Mouse (Mus musculus): ENCODE measurements around the gene Gpr68. TPM values are rescaled to one million over a fixed set of nuclear protein-coding genes. Genes with fewer than 3 reads are reported as not detected.

Gene Gpr68
- 0.17 and 0.53 TPM in 2 replicates for polyA plus RNA-seq (2014; fragmentation: Nextera tagmentation; extraction: Ambion mirVana)

DNA sequence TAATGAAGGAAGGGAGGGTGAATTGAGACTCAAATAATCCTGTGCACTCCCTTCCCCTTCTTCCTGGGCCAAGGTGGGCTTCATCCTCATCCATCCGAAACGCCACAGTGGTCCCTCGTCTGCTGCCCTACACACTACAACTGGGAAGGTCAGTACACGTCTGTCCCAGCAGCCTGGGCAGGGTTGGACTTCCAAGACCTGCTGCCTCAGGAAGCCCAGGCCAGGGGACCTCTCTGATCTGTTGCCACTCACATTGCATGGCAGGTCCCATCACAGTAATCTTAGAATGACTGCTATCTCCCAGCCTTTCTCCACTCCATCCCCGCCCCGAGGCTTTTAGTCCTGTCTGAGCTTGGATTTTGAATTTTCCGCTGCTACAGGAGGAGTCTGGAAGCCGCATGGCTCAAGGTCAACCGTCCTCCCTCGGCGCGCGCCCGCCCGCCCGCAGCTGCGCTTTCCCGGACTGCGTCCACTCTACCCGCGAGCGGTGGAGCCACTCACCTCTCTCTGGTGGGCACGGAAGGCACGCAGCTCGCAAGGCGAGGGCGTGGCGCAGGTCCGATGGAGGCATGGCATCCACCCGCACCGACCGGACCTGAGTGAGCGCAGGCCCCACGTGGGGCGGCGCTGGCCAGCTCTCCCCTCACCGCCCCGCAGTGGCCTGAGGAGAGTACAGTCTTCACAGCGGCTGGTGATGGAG, at the start of gene Gpr68:
Gene Gpr68 (minus strand): TSS at position 601 of the 700 bp plus-strand sequence.
- no peaks in the 10 kb centered on the region for H3K9me3 ChIP-seq (ENCODE audit: control insufficient read depth, low read length)
- peaks cover 22% of the 10 kb centered on the region for H3K27me3 ChIP-seq (replicated peaks; ENCODE audit: control insufficient read depth, insufficient read depth, low read length)
- no peaks in the 10 kb centered on the region for H3K36me3 ChIP-seq (ENCODE audit: control insufficient read depth, insufficient read depth, low read length)
- no peak within 1 kb of the TSS for H3K27ac ChIP-seq (ENCODE audit: low read depth)
- H3K4me2 ChIP-seq (ENCODE audit: low read length) = peak within 1 kb of the TSS; percentile 89
- peak; percentile 72 for ATAC-seq (replicated peaks; ENCODE audit: low FRiP score, low TSS enrichment, low read depth)
- H3K9ac ChIP-seq (ENCODE audit: low read length) = peak within 1 kb of the TSS; percentile 45
- H3K4me1 ChIP-seq (replicated peaks; ENCODE audit: control insufficient read depth, insufficient read depth, low read length) = 0 out of 2 replicates have a peak, but pooled peaks cover 4% of the 10 kb centered on the region
- 5% methylated on average over 39 of the region's 39 CpGs for WGBS
- DNase-seq (ENCODE audit: low spot score) = no peak
- H3K4me3 ChIP-seq (ENCODE audit: low read depth, low read length) = peak within 1 kb of the TSS; percentile 41

DNA sequence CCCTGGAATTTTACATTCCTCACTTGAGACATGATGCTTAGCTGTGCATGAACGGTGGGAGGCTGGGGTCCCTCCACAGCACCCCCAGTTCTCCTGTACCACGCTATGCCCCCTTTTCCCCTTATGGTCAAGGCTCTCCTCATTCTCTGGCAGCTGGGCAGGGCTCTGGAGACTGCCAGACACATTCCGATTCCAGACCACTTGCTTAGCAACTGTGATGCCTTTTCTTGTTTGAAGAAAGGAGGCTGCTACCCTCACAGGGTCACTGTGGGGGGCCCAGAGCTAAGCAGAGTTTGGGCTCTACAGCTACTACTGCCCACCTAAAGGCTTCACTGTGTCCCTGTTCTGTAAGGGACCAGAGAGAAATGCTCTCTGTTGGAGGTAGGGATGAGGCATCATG, 49.3 kb upstream of the Gpr68 start:
- H3K4me2 ChIP-seq (ENCODE audit: low read length) = no peak overlapping the region
- ATAC-seq (replicated peaks; ENCODE audit: low FRiP score, low TSS enrichment, low read depth) = no peak
- no peaks in the 10 kb centered on the region; the same call in 1 of the 2 replicates for H3K4me1 ChIP-seq (replicated peaks; ENCODE audit: control insufficient read depth, insufficient read depth, low read length)
- no peaks in the 10 kb centered on the region for H3K9me3 ChIP-seq (ENCODE audit: control insufficient read depth, low read length)
- WGBS = 59% methylated on average over 3 of the region's 3 CpGs
- H3K4me3 ChIP-seq (ENCODE audit: low read depth, low read length) = no peak overlapping the region
- no peak for DNase-seq (ENCODE audit: low spot score)
- no peaks in the 10 kb centered on the region for H3K36me3 ChIP-seq (ENCODE audit: control insufficient read depth, insufficient read depth, low read length)
- H3K9ac ChIP-seq (ENCODE audit: low read length) = no peak overlapping the region
- H3K27me3 ChIP-seq (replicated peaks; ENCODE audit: control insufficient read depth, insufficient read depth, low read length) = no peaks in the 10 kb centered on the region
- no peak overlapping the region for H3K27ac ChIP-seq (ENCODE audit: low read depth)

DNA sequence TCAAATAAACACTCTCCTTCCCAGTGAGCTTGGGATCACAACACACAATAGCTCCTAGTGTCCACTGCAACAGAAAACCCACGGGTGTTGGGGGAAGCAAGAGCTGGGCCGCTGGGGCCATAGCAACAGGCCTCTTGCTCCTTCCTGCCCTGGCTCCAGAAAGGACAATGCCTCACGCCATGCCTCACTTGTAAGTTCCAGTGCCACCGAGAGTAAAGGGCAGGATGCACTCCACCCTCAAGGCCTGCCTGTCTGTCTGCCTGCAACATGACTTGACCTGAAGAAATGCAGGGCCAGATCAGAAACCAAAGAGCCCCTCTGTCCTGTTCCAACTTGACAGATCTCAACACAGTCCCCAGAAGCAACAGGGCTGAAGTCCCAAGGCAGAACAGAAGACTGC, 48.8 kb upstream of the Gpr68 start:
- H3K9me3 ChIP-seq (ENCODE audit: control insufficient read depth, low read length) = no peaks in the 10 kb centered on the region
- no peak overlapping the region for H3K27ac ChIP-seq (ENCODE audit: low read depth)
- ATAC-seq (replicated peaks; ENCODE audit: low FRiP score, low TSS enrichment, low read depth) = no peak

DNA sequence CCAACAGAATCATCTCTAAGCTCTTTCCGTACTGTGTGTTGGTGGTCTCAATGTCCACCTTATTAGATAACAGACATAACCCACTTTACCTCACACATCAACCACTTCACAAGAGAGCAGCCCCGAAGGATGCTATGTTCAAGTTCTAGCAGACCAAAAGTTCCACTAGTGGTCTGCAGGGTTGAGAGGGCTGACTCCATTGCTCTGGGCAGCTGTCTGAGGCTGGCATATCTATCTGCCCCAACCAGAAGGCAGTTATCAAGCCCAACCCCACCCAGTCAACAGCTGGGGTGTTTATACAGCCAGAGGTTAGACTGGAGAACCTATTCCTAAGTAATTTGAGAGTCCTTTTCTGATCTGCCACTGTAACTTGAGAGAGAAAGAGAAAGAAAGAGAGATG, 48.0 kb upstream of the Gpr68 start:
- 88% methylated on average over 2 of the region's 2 CpGs for WGBS
- H3K9me3 ChIP-seq (ENCODE audit: control insufficient read depth, low read length) = no peaks in the 10 kb centered on the region
- H3K9ac ChIP-seq (ENCODE audit: low read length) = no peak overlapping the region
- H3K27me3 ChIP-seq (replicated peaks; ENCODE audit: control insufficient read depth, insufficient read depth, low read length) = no peaks in the 10 kb centered on the region
- H3K4me1 ChIP-seq (replicated peaks; ENCODE audit: control insufficient read depth, insufficient read depth, low read length) = no peaks in the 10 kb centered on the region; the same call in 1 of the 2 replicates
- no peaks in the 10 kb centered on the region for H3K36me3 ChIP-seq (ENCODE audit: control insufficient read depth, insufficient read depth, low read length)
- ATAC-seq (replicated peaks; ENCODE audit: low FRiP score, low TSS enrichment, low read depth) (no peak), DNase-seq (ENCODE audit: low spot score) (no peak)
- no peak overlapping the region for H3K27ac ChIP-seq (ENCODE audit: low read depth)
- no peak overlapping the region for H3K4me2 ChIP-seq (ENCODE audit: low read length)
- H3K4me3 ChIP-seq (ENCODE audit: low read depth, low read length) = no peak overlapping the region

More for the DNA sequence above, 48.8 kb upstream of the Gpr68 start:
- H3K9ac ChIP-seq (ENCODE audit: low read length) = no peak overlapping the region
- H3K36me3 ChIP-seq (ENCODE audit: control insufficient read depth, insufficient read depth, low read length) = no peaks in the 10 kb centered on the region
- H3K4me1 ChIP-seq (replicated peaks; ENCODE audit: control insufficient read depth, insufficient read depth, low read length) = no peaks in the 10 kb centered on the region; the same call in 1 of the 2 replicates
- H3K4me2 ChIP-seq (ENCODE audit: low read length) = no peak overlapping the region
- WGBS = 61% methylated on average over 4 of the region's 4 CpGs
- no peaks in the 10 kb centered on the region for H3K27me3 ChIP-seq (replicated peaks; ENCODE audit: control insufficient read depth, insufficient read depth, low read length)
- no peak for DNase-seq (ENCODE audit: low spot score)
- no peak overlapping the region for H3K4me3 ChIP-seq (ENCODE audit: low read depth, low read length)

DNA sequence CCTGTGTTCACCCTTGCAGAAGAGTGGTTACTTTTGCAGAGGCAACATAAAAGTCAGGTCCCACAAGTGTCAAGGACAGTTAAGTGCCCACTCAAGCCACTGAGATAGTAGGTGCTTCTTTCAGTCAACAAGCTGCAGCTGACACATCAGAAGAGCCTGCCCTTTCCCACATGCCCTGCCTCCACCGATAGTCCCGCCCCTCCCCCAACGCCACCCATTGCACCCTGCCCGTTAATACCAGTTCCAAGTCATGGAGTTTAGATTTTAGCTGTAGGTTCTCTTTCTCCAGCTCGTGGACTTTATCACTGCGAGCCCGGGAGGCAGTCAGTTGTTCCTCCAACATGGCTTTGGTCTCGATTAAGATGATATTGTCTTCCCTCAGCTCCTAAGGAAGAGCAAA, 45.9 kb upstream of the Gpr68 start:
- whole genome bisulfite sequencing = 78% methylated on average over 8 of the region's 8 CpGs
- no peaks in the 10 kb centered on the region for H3K27me3 ChIP-seq (replicated peaks; ENCODE audit: control insufficient read depth, insufficient read depth, low read length)
- H3K36me3 ChIP-seq (ENCODE audit: control insufficient read depth, insufficient read depth, low read length) = peaks cover 4% of the 10 kb centered on the region
- ATAC-seq (replicated peaks; ENCODE audit: low FRiP score, low TSS enrichment, low read depth) (no peak), DNase-seq (ENCODE audit: low spot score) (no peak)
- H3K4me1 ChIP-seq (replicated peaks; ENCODE audit: control insufficient read depth, insufficient read depth, low read length) = no peaks in the 10 kb centered on the region; the same call in 1 of the 2 replicates
- H3K27ac ChIP-seq (ENCODE audit: low read depth) = no peak overlapping the region
- H3K9ac ChIP-seq (ENCODE audit: low read length) = no peak overlapping the region
- no peak overlapping the region for H3K4me2 ChIP-seq (ENCODE audit: low read length)
- no peak overlapping the region for H3K4me3 ChIP-seq (ENCODE audit: low read depth, low read length)
- no peaks in the 10 kb centered on the region for H3K9me3 ChIP-seq (ENCODE audit: control insufficient read depth, low read length)

DNA sequence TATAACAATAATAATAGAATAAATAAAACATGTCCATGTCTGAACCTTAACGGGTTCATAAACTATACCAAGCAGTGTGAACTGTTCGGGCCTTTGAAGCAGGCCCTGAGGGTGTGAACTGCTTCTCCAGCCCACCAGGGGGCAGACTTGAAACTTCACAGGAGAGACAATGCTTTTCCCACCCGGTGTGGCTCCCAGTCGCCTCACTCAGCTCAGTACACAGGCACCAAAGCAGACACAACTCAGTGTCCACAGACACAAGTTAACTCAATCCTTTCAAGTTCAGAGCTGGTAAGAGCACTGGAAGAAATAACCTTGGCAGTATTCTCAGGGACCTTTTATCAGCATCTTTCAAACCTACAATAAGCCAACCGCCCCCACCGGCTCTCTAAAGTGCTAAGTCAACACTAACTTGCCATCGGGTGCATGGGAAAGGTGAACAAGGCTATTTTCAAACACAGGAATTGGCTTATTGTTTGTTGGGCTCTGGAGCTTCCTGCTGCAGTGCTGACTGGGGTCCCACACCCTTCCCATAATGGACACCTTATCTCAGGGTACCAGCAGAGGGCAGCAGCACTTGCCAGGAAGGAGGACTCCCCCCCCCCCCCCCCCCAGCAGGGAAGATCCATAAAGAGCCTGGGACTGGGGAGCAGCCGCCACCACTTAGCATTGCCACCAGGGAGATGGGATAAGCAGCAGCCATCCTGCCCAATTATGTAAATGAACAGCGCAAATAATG, 44.4 kb upstream of the Gpr68 start:
- DNase-seq (ENCODE audit: low spot score) = peak; percentile 85
- no peak overlapping the region for H3K9ac ChIP-seq (ENCODE audit: low read length)
- 36% methylated on average over 9 of the region's 9 CpGs for WGBS

DNA sequence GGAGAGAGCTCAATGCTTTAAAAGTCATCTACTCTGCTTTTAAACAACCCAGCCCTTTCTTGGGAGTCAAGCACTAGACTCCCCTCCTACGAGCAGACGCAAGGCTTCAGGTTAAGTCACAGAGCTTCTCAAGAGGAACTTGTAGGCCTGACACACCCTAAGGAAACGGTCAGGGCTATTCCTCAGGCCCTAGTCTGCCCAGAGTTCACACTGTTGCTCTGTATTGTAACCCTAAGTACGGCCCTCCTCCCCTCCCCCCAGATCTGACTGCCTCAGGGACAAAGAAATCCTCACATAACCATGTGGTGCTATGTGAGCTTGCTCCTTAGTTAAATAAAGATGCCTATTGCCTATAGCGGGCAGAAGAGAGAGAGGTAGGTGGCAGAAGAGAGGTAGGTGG, 41.1 kb upstream of the Gpr68 start:
- DNase-seq (ENCODE audit: low spot score) (no peak), ATAC-seq (replicated peaks; ENCODE audit: low FRiP score, low TSS enrichment, low read depth) (no peak)
- 81% methylated on average over 5 of the region's 5 CpGs for WGBS
- no peaks in the 10 kb centered on the region for H3K9me3 ChIP-seq (ENCODE audit: control insufficient read depth, low read length)
- H3K27me3 ChIP-seq (replicated peaks; ENCODE audit: control insufficient read depth, insufficient read depth, low read length) = no peaks in the 10 kb centered on the region
- peaks cover 33% of the 10 kb centered on the region for H3K36me3 ChIP-seq (ENCODE audit: control insufficient read depth, insufficient read depth, low read length)
- no peak overlapping the region for H3K9ac ChIP-seq (ENCODE audit: low read length)
- H3K4me3 ChIP-seq (ENCODE audit: low read depth, low read length) = no peak overlapping the region
- H3K27ac ChIP-seq (ENCODE audit: low read depth) = no peak overlapping the region
- no peaks in the 10 kb centered on the region; the same call in 1 of the 2 replicates for H3K4me1 ChIP-seq (replicated peaks; ENCODE audit: control insufficient read depth, insufficient read depth, low read length)
- no peak overlapping the region for H3K4me2 ChIP-seq (ENCODE audit: low read length)

More for the DNA sequence above, 44.4 kb upstream of the Gpr68 start:
- Histone ChIP-seq H3K4me3 (ENCODE audit: low read depth, low read length) (no peak overlapping the region), H3K4me1 (replicated peaks; ENCODE audit: control insufficient read depth, insufficient read depth, low read length) (no peaks in the 10 kb centered on the region; the same call in 1 of the 2 replicates), H3K27me3 (replicated peaks; ENCODE audit: control insufficient read depth, insufficient read depth, low read length) (no peaks in the 10 kb centered on the region), H3K27ac (ENCODE audit: low read depth) (0 out of 2 replicates have a peak overlapping the region, but pooled peaks have one; percentile 49), H3K36me3 (ENCODE audit: control insufficient read depth, insufficient read depth, low read length) (peaks cover 11% of the 10 kb centered on the region), H3K4me2 (ENCODE audit: low read length) (0 out of 2 replicates have a peak overlapping the region, but pooled peaks have one; percentile 5), H3K9me3 (ENCODE audit: control insufficient read depth, low read length) (no peaks in the 10 kb centered on the region)
- peak; percentile 85 for ATAC-seq (replicated peaks; ENCODE audit: low FRiP score, low TSS enrichment, low read depth)

DNA sequence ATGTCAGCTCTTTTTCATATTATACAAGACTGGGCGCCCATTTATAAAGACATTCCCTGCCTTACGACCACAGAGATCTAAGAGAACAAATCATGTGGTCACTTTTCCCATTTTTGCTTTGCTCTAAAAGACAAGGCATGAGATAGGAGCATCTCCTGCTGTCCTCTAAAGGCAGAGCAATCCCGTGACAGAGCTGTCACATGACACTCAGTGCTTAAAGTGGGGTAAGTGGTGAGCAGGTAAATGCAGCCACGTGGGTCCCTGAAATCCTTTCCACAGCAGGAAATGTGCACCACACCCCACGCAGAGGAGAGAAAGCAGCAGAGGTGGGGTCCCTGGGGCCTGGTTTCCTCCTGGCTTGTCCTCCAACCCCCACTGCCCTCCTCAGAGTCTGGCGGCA, 40.0 kb upstream of the Gpr68 start:
- WGBS = 89% methylated on average over 6 of the region's 6 CpGs
- H3K4me1 ChIP-seq (replicated peaks; ENCODE audit: control insufficient read depth, insufficient read depth, low read length) = no peaks in the 10 kb centered on the region; the same call in 1 of the 2 replicates
- H3K27ac ChIP-seq (ENCODE audit: low read depth) = no peak overlapping the region
- ATAC-seq (replicated peaks; ENCODE audit: low FRiP score, low TSS enrichment, low read depth) = no peak
- H3K9me3 ChIP-seq (ENCODE audit: control insufficient read depth, low read length) = no peaks in the 10 kb centered on the region
- no peak overlapping the region for H3K4me2 ChIP-seq (ENCODE audit: low read length)
- H3K36me3 ChIP-seq (ENCODE audit: control insufficient read depth, insufficient read depth, low read length) = peaks cover 33% of the 10 kb centered on the region
- no peaks in the 10 kb centered on the region for H3K27me3 ChIP-seq (replicated peaks; ENCODE audit: control insufficient read depth, insufficient read depth, low read length)
- H3K9ac ChIP-seq (ENCODE audit: low read length) = no peak overlapping the region
- no peak for DNase-seq (ENCODE audit: low spot score)
- no peak overlapping the region for H3K4me3 ChIP-seq (ENCODE audit: low read depth, low read length)
